Mouse (Mus musculus): Measurements from ENCODE around the gene Ren1. TPM values are rescaled to one million over a fixed set of nuclear protein-coding genes. Genes with fewer than 3 reads are reported as not detected.

The Ren1 gene
- total RNA-seq (2023) = not detected

GRCm38 (mm10) chr1:133350210-133350609, at the start of gene Ren1:
Gene Ren1, plus strand, starts transcription at chr1:133350510.

GRCm38 (mm10) chr1:133309652-133310267, 40.5 kb upstream of the Ren1 start, which contains the start of gene Golt1a:
Gene Golt1a, plus strand, starts transcription at chr1:133309800.

DNA sequence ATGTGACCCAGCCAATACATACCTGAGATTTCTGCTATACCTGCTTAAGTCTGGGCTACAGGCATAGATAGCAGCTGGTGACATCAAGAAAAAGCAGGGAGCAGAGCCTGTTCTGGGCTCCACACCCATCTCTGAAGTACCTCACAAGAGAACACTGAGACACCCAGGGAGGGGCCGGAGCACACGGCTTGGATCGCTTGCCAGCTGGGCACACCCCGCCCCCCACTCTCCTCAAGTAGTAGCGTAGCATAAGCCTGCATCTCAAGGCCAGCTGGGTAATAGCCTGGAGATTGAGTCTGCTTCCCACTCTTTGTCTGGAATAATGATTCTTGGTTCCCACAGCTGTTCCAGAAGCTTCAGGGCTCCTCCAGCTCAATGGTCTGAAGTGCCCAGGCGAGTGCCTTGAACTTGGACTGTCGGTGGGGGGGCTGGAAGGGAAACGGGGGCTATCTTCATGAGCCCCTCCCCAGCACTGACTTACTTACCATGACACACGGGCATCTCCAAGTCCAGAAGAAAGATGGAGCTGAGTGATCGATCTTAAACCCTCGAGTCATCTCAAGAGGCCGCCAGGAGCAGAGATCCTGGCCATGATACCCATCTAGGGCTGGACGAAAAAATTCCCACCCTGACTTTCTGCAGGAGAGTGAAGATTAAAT, 28.9 kb upstream of the Ren1 start, which contains the start of gene Kiss1:
Gene Kiss1, plus strand, starts transcription at position 609 of the 659 bp plus-strand sequence.

GRCm38 (mm10) chr1:133363276-133364021, 13.1 kb downstream of the Ren1 start, which contains the start of gene Etnk2:
Gene Etnk2, plus strand, starts transcription at chr1:133363572.

Other genes starting within 250 kb of the Ren1 start
- gene Ppp1r15b, start 219.4 kb upstream of the Ren1 start, total RNA-seq (2023) = 100 to 1,000 TPM; 195 to 213 TPM
- 10 to 100 TPM; 11.0 to 14.5 TPM for gene Plekha6, start 186.3 kb upstream of the Ren1 start, total RNA-seq (2023)
- not detected for gene Golt1a, start 40.7 kb upstream of the Ren1 start, total RNA-seq (2023)
- not detected for gene Kiss1, start 28.6 kb upstream of the Ren1 start, total RNA-seq (2023)
- not detected for gene Etnk2, start 13.1 kb downstream of the Ren1 start, total RNA-seq (2023)
- 1 to 10 TPM; 1.7 to 1.9 TPM for gene Sox13, start 73.9 kb downstream of the Ren1 start, total RNA-seq (2023)